Mouse (Mus musculus) ES-E14 (cell line): ENCODE data around the gene Scaf11.

ENCODE experiments used
- HCFC1 ChIP-seq: IDR thresholded peaks from 2 replicates; pipeline ENCODE4 v1.6.1; 2012; ENCODE audit warnings: low read length, inconsistent platforms, borderline replicate concordance; ENCODE audit not compliant: insufficient read depth
- ZC3H11A ChIP-seq: IDR thresholded peaks from 2 replicates; pipeline ENCODE4 v1.6.1; 2012; ENCODE audit warnings: low read depth, mild to moderate bottlenecking, inconsistent platforms, low read length, borderline replicate concordance
- ZNF384 ChIP-seq: IDR thresholded peaks from 2 replicates; pipeline ENCODE4 v1.6.1; 2012; ENCODE audit warnings: low read depth, low read length, inconsistent platforms

DNA sequence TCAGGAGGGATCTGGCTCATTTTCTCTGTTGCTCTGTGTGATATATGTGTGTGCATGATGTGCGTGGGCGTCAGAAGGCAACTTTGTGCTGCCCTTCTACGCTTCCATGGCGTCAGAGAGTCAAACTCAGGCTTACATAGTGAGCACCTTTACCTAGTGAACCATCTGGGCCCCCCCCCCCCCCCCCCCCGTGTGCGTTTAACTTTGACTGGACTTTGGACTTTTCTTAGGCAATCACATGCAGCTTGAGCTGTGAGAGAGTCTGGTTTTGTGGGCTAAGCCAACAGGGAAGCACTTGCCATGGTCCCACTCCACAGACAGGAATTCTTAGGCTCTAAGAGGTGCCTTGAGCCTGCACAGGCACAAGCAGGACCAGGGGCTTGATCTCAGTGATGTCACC lies 33.6 kb upstream of the Scaf11 start:
- TF ChIP-seq HCFC1 (no peak), ZNF384 (no peak), ZC3H11A (no peak)
